Mouse (Mus musculus): ENCODE data around the gene Zfp467. TPM values are rescaled to one million over a fixed set of nuclear protein-coding genes. Genes with fewer than 3 reads are reported as not detected.

The Zfp467 gene
- polyA plus RNA-seq (2011; ENCODE audit: insufficient read depth, insufficient read length, low replicate concordance, missing spikeins): 3.2 and 9.0 TPM in 2 replicates

- TF ChIP-seq CTCF (IDR thresholded peaks at IDR 0.05; ENCODE audit: control insufficient read depth, insufficient read depth, low read length): no peak
- no peak for TF ChIP-seq POLR2A (IDR thresholded peaks at IDR 0.05; ENCODE audit: borderline replicate concordance, control insufficient read depth, low read depth, low read length)
- Histone ChIP-seq H3K4me1 (ENCODE audit: control insufficient read depth, insufficient read depth, low read length) (peaks cover 2% of the 10 kb centered on the region; the same call in 1 of the 2 replicates), H3K27ac (ENCODE audit: control insufficient read depth, insufficient read depth, low read depth, low read length, poor library complexity) (peak within 1 kb of the TSS; percentile 63), H3K4me3 (replicated peaks; ENCODE audit: control insufficient read depth, low read depth, low read length) (peak within 1 kb of the TSS; percentile 71)
- WGBS: 1% methylated on average over 64 of the region's 65 CpGs
Observed at GRCm38 (mm10) chr6:48445181-48446101, at the start of gene Zfp467. Zfp467 (minus strand) TSS chr6:48445825.

GRCm38 (mm10) chr6:48493136-48493730 is 47.6 kb upstream of the Zfp467 start:
- Histone ChIP-seq H3K27ac (ENCODE audit: control insufficient read depth, insufficient read depth, low read depth, low read length, poor library complexity) (no peak overlapping the region), H3K4me1 (ENCODE audit: control insufficient read depth, insufficient read depth, low read length) (no peaks in the 10 kb centered on the region), H3K4me3 (replicated peaks; ENCODE audit: control insufficient read depth, low read depth, low read length) (no peak overlapping the region)
- WGBS: 82% methylated on average over 8 of the region's 8 CpGs
- no peak for TF ChIP-seq POLR2A (IDR thresholded peaks at IDR 0.05; ENCODE audit: borderline replicate concordance, control insufficient read depth, low read depth, low read length)
- no peak for TF ChIP-seq CTCF (IDR thresholded peaks at IDR 0.05; ENCODE audit: control insufficient read depth, insufficient read depth, low read length)

GRCm38 (mm10) chr6:48491361-48491760 is 45.7 kb upstream of the Zfp467 start:
- TF ChIP-seq POLR2A (IDR thresholded peaks at IDR 0.05; ENCODE audit: borderline replicate concordance, control insufficient read depth, low read depth, low read length): no peak
- no peak for TF ChIP-seq CTCF (IDR thresholded peaks at IDR 0.05; ENCODE audit: control insufficient read depth, insufficient read depth, low read length)
- WGBS: 60% methylated on average over 9 of the region's 9 CpGs
- no peaks in the 10 kb centered on the region for H3K4me1 ChIP-seq (ENCODE audit: control insufficient read depth, insufficient read depth, low read length)
- H3K4me3 ChIP-seq (replicated peaks; ENCODE audit: control insufficient read depth, low read depth, low read length): no peak overlapping the region
- no peak overlapping the region for H3K27ac ChIP-seq (ENCODE audit: control insufficient read depth, insufficient read depth, low read depth, low read length, poor library complexity)

- H3K4me3 ChIP-seq (replicated peaks; ENCODE audit: control insufficient read depth, low read depth, low read length): no peak overlapping the region
- WGBS: 80% methylated on average over 3 of the region's 3 CpGs
- no peak overlapping the region for H3K27ac ChIP-seq (ENCODE audit: control insufficient read depth, insufficient read depth, low read depth, low read length, poor library complexity)
- no peaks in the 10 kb centered on the region for H3K4me1 ChIP-seq (ENCODE audit: control insufficient read depth, insufficient read depth, low read length)
- no peak for TF ChIP-seq CTCF (IDR thresholded peaks at IDR 0.05; ENCODE audit: control insufficient read depth, insufficient read depth, low read length)
Observed at GRCm38 (mm10) chr6:48489741-48490140, 44.1 kb upstream of the Zfp467 start.

- TF ChIP-seq CTCF (IDR thresholded peaks at IDR 0.05; ENCODE audit: control insufficient read depth, insufficient read depth, low read length) (no peak), POLR2A (IDR thresholded peaks at IDR 0.05; ENCODE audit: borderline replicate concordance, control insufficient read depth, low read depth, low read length) (no peak)
- 15% methylated on average over 21 of the region's 25 CpGs for WGBS
- no peak overlapping the region for H3K4me3 ChIP-seq (replicated peaks; ENCODE audit: control insufficient read depth, low read depth, low read length)
- no peak overlapping the region for H3K27ac ChIP-seq (ENCODE audit: control insufficient read depth, insufficient read depth, low read depth, low read length, poor library complexity)
- H3K4me1 ChIP-seq (ENCODE audit: control insufficient read depth, insufficient read depth, low read length): no peaks in the 10 kb centered on the region
Observed at GRCm38 (mm10) chr6:48487747-48488725, 42.4 kb upstream of the Zfp467 start.

GRCm38 (mm10) chr6:48482501-48482900 is 36.9 kb upstream of the Zfp467 start:
- no peak overlapping the region for H3K27ac ChIP-seq (ENCODE audit: control insufficient read depth, insufficient read depth, low read depth, low read length, poor library complexity)
- no peaks in the 10 kb centered on the region for H3K4me1 ChIP-seq (ENCODE audit: control insufficient read depth, insufficient read depth, low read length)
- H3K4me3 ChIP-seq (replicated peaks; ENCODE audit: control insufficient read depth, low read depth, low read length): no peak overlapping the region
- no peak for TF ChIP-seq CTCF (IDR thresholded peaks at IDR 0.05; ENCODE audit: control insufficient read depth, insufficient read depth, low read length)
- no peak for TF ChIP-seq POLR2A (IDR thresholded peaks at IDR 0.05; ENCODE audit: borderline replicate concordance, control insufficient read depth, low read depth, low read length)
- 50% methylated on average over 5 of the region's 5 CpGs for WGBS

GRCm38 (mm10) chr6:48478446-48478845 is 32.8 kb upstream of the Zfp467 start:
- WGBS: 83% methylated on average over 4 of the region's 4 CpGs
- no peak overlapping the region for H3K4me3 ChIP-seq (replicated peaks; ENCODE audit: control insufficient read depth, low read depth, low read length)
- TF ChIP-seq CTCF (IDR thresholded peaks at IDR 0.05; ENCODE audit: control insufficient read depth, insufficient read depth, low read length): no peak
- TF ChIP-seq POLR2A (IDR thresholded peaks at IDR 0.05; ENCODE audit: borderline replicate concordance, control insufficient read depth, low read depth, low read length): no peak
- H3K4me1 ChIP-seq (ENCODE audit: control insufficient read depth, insufficient read depth, low read length): no peaks in the 10 kb centered on the region
- H3K27ac ChIP-seq (ENCODE audit: control insufficient read depth, insufficient read depth, low read depth, low read length, poor library complexity): no peak overlapping the region
